Mouse (Mus musculus) CH12.LX (cell line): ENCODE results near the gene Psmd9.

ENCODE experiments used
- BHLHE40 ChIP-seq: IDR thresholded peaks from 2 replicates; pipeline ENCODE4 v1.6.1; 2011; ENCODE audit warnings: mild to moderate bottlenecking, low read depth, low read length, improper control_type of control experiment
- CTCF ChIP-seq, 2 experiments: IDR thresholded peaks in 1 of 2; conservative IDR thresholded peaks in 1 of 2; 2 replicates each; pipeline ENCODE4 v1.5.1; 2011 to 2012; ENCODE audit warnings: low read depth in 2 of 2, low read length in 2 of 2, improper control_type of control experiment in 1 of 2, inconsistent platforms in 1 of 2, mild to moderate bottlenecking in 1 of 2, moderate library complexity in 1 of 2
- E2F4 ChIP-seq: IDR thresholded peaks from 2 replicates; pipeline ENCODE4 v1.6.1; 2011; ENCODE audit warnings: low read depth, low read length, improper control_type of control experiment; ENCODE audit not compliant: insufficient replicate concordance
- ELF1 ChIP-seq: IDR thresholded peaks from 2 replicates; pipeline ENCODE4 v1.6.1; 2014; ENCODE audit warnings: low read depth, mild to moderate bottlenecking, inconsistent platforms, low read length, improper control_type of control experiment
- EP300 ChIP-seq: IDR thresholded peaks from 2 replicates; pipeline ENCODE4 v1.6.1; 2011; ENCODE audit warnings: low read length, improper control_type of control experiment
- KAT2A ChIP-seq: IDR thresholded peaks from 2 replicates; pipeline ENCODE4 v1.6.1; 2012; ENCODE audit warnings: low read length, improper control_type of control experiment, inconsistent platforms; ENCODE audit not compliant: insufficient replicate concordance
- MAFK ChIP-seq: IDR thresholded peaks from 2 replicates; pipeline ENCODE4 v1.6.1; 2011; ENCODE audit warnings: low read length, improper control_type of control experiment; ENCODE audit not compliant: insufficient replicate concordance
- MYC ChIP-seq: IDR thresholded peaks from 2 replicates; pipeline ENCODE4 v1.6.1; 2011; ENCODE audit warnings: low read depth, mild to moderate bottlenecking, improper control_type of control experiment, low read length
- POLR2A ChIP-seq: IDR thresholded peaks from 2 replicates; pipeline ENCODE4 v1.6.1; 2011; ENCODE audit warnings: low read depth, mild to moderate bottlenecking, improper control_type of control experiment, low read length
- POLR2AphosphoS2 ChIP-seq: IDR thresholded peaks from 2 replicates; pipeline ENCODE4 v1.6.1; 2011; ENCODE audit warnings: low read depth, low read length, improper control_type of control experiment
- USF2 ChIP-seq: conservative IDR thresholded peaks from 2 replicates; pipeline ENCODE4 v1.6.1; 2011; ENCODE audit warnings: low read depth, low read length, improper control_type of control experiment
- ZKSCAN1 ChIP-seq: IDR thresholded peaks from 2 replicates; pipeline ENCODE4 v1.6.1; 2012; ENCODE audit warnings: low read depth, inconsistent platforms, low read length, improper control_type of control experiment, borderline replicate concordance
- ZNF384 ChIP-seq: IDR thresholded peaks from 2 replicates; pipeline ENCODE4 v1.6.1; 2012; ENCODE audit warnings: low read depth, low read length, improper control_type of control experiment, inconsistent platforms

DNA sequence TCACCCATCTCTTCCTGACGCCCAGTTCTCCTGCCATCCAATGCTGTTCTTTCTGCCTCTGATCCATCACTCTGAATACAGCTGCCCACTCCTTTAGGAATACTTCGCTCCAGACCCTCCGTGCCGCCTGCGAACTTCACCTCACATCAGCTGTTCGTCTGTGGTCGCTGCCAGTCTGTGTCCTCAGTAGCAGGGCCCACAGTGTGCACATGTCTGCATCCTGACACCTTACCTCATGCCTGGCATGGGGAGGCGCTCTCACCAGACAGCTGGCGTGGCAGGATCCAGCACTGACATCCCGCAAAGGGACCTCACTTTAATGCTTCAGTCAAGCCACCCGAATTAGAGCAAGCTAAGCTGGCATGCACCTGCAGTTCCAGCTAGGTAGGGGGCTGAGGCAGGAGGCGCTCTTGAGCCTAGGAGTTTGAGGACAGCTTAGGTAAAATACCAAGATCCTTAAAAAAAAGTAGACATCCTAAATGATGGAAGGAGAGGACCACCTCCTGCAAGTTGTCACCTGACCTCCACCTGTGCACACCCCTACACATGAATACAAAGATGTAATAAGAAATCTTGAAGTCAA, 127.1 kb downstream of the Psmd9 start:
- no peak for TF ChIP-seq MYC
- no peak for TF ChIP-seq POLR2A
- no peak for TF ChIP-seq BHLHE40
- peak in 1 of 2 experiments; percentile 66; a peak in 3 of 4 replicates for TF ChIP-seq CTCF (conservative IDR thresholded peaks at IDR 0.05 in 1 of 2, IDR thresholded peaks at IDR 0.05 in 1 of 2; ENCODE audit: low read depth in 2 of 2, low read length in 2 of 2)
- TF ChIP-seq ZNF384: no peak
- TF ChIP-seq EP300: no peak
- TF ChIP-seq USF2: no peak
- TF ChIP-seq ZKSCAN1: no peak
- TF ChIP-seq MAFK: no peak
- TF ChIP-seq POLR2AphosphoS2: no peak
- TF ChIP-seq E2F4: no peak
- TF ChIP-seq KAT2A: no peak
- TF ChIP-seq ELF1: no peak
